Mouse (Mus musculus) kidney, postnatal 10 days (tissue): ENCODE results near the gene Lrg1.

ENCODE experiments used
- DNase-seq: peaks from one replicate; pipeline ENCODE4 v3.0.0; 2021; ENCODE audit warnings: mixed read lengths

The Lrg1 gene

DNA sequence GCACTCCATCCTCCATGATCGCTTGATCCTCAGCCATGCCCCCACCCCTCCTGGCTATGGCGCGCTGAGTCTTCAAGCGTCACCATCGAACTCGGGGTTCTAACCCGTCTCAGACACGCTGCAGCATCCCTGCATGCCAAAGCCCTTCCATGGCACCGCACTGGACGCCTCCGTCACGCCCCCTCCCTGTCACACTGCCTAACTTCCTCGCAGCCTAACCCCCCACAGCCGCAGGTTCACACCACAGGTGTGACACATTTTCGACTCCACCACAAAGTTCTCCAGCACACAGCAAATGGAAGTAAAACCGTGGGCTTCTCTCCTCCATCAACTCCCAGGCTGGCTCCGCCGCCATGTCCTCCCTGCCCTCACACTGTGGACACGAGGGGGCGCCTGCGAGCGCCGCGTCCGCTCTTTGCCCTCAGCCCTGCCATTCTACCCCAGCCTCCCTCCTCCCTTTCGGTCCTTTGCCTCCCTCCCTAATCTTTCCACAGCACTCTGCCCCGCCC lies 12.7 kb upstream of the Lrg1 start:
- DNase-seq: peak; percentile 80

DNA sequence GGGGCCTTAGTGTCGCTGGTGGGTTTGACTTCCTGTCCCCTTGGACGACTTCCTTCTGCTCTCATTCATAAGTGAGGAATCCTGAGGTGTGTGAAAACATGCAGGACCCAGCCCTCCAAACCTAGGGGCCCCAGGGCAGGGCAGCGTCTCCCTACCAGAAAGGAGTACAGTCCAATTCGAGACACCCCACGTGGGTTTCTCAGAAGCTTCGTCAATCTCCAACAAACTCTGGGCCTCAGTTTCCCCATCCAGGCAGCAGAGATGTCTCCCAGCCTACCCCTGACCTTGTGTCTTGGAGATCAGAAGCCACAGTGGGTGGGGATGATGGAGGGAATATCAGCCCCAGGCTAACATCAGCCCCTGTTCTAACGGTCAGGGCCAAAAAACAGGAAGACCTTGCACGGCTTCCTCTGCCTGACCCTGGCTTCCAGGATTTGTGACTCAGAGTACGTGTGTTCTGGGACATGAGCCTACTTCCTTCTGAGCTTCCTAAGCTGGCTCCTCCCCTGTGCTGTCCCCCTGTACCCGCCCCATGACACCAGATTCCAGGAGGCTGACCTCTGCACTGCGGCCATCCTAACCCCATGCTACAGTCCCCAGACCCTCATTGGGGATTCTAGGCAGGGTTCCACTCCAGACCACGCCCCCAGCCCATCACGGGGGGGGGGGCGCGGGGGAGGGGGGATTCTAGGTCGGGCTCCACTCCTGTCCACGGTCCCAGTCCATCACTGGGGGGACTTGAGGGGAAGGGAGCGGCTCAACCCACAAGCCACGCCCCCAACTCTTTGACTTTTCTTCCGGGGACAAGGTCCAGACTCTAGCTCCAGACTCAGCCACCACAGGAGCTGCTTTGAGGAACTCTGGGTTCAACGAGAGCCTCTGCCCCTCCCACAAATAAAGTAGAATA lies 11.9 kb upstream of the Lrg1 start:
- peak; percentile 81 for DNase-seq

DNA sequence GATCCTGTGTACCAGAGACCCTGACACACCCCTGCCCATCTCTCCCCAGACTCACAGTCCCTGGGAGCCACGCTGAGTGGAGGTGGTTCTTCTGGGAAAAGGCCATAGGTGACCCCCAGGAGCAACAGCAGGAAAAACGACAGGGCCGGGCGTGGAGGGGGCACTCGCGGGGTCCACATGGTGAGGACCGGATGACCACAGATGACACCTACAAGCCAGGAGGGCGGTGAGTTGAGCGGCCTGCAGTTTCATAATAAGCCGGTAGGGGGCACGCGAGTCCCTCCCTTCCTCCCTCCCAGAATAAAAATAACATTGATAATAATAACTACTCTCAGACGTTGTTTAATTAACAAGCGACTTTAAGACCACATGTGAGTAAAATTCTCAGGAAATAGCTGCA lies 10.9 kb upstream of the Lrg1 start:
- peak; percentile 81 for DNase-seq

DNA sequence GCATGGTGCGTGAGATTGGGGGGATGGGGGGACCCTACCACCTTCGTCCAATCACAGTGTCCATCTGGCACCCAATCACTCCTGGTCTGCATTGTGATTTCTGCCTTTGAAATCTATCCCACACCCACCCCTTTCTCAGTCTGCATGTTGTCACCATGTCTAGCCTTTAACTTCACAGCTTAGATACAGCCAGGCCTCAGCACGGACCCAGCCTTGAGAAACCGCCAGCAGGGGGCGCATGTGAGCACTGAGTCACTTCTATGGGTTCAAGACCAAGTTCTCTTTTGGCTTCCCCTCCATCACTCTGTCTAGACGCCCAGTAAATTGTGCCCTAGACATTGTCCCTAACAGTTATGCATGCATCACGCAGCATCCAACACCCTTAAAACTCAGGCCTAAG lies 10.0 kb upstream of the Lrg1 start:
- DNase-seq: peak; percentile 85

DNA sequence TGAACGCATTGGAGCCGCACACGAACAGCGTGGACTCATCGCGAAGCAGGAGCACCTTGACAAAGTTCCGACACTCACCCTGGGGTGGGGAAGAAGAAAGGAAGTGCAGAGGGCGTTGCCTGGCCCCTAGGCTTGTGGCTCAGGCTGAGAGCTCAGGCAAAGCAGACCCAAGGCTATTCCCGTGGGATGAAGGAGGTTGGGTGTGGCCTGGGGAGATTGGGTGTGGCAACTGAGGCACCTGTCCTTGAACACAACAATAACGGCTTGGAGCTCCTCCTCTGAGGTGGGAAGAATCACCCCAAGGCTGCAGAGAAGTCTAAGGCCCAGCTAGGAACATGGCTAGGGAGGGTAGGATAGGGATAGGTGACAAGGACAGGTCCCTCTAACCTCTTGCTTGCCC lies 9.3 kb upstream of the Lrg1 start:
- no peak for DNase-seq

DNA sequence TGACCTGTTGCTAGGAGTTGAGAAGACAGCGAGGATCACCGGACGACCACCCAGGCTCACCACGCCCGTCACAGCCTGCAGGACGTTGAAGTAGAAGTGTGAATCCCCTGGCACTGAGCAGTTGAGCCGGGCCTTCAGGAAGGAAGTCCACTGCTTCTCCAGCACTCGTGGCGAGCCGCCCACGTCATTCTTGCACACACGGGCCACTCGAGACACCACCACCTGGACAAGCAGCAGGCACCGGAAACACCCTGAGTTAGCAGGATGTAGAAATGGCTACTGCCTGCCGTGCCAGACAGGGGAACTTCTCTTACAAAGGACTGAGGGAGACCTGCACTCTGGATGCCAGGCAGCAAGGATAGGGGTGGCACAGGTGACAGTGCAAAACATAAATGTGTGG lies 6.4 kb upstream of the Lrg1 start:
- peak; percentile 19 for DNase-seq

DNA sequence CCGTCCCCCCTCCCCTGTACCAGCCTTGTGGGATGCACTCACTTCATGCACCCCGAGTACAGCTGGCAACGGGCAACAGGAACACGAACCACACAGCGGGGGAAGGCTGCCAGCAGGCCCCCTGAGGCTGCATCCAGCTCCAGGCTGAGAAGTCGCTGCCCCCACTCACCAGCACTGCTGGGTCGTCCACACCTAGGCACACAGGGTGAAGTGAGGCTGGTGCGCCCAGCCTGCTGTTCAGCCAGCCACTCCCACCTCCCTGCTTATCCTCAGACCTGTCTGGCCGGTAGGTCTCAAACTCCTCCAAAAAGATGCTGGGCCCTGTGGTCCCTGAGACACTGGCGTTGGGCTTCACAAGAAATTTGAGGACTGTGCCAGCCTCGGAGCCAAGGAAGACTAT lies 4.4 kb upstream of the Lrg1 start:
- DNase-seq: no peak

DNA sequence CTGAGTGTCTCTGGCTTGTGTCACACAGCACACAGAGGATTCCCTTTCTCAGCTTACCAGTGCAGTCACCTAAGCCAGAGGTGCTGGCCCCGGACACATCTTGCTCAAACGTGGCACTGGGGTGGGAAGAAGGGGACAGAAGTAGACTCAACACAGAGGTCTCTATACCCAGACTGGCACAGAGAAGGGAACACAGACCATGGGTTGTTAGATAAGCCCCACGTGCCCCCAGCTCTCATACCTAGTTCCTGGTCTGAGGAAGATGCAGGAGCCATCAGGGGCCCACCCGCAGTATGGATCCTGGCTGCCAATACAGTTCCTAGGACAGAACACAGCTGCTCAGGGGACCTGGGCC lies 3.5 kb upstream of the Lrg1 start:
- no peak for DNase-seq

DNA sequence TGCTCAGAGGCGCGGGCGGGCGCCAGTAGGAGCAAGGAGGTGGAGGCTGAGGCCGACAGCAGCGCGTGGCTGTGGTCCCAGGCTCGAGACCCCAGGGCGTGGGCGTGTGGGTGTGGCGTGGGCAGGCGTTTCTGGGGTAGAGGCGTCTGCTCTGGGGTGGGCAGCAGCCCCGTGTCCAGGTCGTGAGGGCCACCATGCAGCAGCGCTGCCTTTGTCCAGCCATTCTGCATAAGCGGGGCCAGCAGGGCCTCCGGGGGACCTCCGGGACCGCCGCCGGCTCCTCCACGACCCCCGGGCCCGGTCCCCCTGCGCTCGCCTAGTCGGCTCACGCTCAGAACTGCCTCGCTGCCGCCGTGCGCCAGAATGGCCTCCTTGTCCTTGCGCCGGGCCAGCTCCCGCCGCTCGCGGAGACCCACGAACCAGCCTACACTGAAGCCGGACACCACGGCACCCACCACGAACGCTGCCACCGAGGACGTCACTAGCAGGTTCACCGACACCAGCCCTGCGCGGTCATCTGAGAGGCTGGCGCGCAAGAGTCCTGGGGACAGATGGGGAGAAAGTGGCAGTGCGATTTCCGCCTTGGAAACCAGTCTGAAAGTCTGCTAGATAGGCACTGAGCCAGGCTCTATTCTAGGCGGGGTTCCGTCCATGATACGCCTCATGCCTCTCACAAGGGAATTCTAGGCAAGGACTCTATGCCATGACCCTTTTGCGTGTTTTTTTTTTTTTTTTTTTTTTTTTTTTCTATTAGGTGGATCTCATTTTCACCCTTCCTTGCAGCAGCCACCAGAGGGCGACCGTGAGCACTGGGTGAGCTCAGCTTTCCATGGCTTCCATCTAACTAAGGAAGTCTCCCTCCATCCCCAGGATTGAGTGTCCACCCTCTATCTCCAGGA lies 2.8 kb upstream of the Lrg1 start:
- peak; percentile 72 for DNase-seq

DNA sequence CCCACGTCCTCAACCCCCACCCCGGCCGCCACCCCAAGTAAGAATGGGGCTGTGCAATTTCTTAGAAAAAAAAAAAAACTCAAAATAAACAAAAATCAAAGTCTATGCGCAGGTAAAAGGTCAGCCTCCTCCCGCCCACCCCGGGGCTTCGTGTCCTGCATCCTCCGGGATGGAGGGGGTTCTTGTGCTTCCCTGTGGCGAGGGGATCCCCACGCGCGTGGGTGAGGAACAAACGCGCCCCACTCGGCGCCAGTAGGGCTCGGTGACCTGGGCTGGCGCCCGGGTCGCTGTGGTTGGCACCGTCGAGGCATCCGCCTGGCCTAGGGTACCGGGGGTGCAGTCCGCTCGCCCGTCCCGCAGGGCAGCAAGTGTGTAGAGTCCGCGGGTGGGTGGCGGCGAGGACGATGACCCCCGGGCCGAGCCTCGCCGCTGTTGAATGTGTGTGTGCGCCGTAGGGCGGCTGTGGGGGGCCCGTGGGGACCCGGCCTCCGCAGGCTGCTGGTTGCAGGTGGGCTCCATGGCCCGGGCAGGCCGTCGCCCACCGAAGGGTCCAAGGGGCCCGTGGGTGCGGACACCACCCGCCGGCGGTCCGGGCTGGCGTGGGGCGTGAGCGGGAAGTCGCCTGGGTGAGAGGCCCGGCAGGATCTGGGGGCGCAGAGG lies 2.0 kb upstream of the Lrg1 start:
- no peak for DNase-seq

DNA sequence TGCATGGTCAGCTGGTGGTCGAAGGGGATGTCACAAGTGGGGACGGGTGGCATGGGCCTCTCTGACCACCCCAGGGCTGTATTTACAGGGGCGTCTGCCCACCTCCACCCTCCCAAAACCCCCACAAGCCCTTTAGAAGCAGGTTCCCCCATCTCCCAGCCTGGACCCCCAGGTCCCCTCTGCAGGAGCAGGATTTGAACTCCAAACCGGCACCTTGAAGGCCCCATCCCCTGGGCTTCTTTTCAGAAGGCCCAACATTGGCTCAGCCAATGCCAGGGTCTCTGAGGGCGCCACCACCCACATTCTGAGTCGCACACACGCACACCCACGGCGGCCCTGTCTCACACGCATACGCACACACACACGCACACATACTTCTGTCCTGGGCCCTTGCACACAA lies 1.4 kb upstream of the Lrg1 start:
- no peak for DNase-seq

DNA sequence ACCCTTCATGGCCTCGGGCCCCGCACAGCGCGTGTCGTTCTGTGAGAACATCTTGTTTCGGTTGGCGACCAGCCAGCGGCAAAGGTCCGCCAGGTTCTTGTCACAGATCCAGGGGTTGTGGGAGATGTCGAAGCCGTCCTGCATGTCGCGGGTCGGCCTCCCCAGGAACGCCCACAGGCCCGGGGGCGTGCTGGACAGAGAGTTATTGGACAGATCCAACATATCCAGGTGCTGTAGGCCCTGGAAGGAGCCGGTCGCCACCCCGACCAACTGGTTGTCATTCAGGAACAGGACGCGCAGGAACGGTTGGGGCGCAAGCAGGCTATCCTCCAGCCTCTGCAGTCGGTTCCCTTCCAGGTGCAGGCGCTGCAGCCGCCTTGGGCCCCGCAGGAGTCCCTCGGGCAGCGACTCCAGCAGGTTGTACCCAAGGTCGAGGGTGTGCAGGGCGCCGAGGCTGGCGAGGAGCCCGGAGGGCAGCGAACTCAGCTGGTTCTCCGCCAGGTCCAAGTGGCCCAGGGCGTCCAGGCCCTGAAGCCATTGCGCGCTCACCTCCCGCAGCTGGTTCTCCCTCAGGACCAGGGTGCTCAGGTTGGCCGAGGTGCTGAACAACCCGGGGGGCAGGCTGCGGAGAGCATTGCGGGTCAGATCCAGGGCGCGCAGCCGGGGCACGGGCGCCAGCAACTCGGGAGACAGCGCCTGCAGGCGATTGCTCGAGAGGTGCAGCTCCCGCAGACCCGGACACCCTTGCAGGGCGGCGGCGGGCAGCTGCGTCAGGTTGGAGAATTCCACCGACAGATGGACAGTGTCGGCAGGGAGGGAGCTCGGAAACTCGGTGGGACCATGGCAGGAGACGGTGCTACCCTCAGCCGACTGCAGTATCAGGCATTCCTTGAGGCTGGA lies 1.6 kb downstream of the Lrg1 start:
- peak; percentile 68 for DNase-seq

DNA sequence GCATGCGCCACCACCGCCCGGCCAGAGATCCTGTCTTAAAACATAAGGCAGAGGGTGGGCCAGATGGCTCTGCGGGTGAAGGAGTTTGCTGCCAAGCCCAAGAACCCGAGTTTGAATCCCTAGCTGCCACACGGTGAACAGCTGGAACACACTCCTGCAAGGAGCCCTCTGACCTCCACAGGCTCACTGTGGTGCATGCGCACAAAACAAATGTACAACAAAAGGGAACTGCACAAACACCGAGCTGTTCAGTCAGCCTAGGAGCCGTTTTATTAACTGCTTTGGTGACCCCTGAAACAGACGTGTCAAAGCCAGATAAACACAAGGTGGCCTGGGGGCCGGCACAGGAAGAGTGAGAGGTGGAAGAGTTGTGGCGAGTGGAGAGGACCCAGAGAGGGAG lies 2.4 kb downstream of the Lrg1 start:
- no peak for DNase-seq

DNA sequence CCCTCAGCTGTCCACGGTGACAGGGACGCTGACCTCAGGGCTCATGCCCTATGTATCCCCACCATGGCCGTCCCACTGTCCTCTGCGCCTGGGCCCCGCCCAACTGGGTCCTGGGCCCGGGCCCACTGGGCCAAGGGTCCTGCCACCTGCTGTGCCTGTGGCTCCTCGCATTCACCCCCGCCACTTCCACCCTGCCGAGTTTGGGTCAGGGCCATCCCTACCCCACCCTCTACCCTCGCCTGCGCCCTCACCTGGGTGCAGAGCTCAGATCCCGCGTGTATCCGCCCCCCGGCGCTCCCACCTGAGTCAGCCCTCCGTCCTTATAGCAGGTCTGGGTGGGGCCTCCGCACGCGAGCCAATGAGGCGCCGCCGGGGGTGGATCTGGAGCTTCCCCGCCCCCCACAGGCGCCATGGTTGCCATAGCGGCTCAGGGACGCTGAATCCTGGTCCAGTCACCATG lies 4.5 kb downstream of the Lrg1 start, which contains the start of gene Plin5:
Plin5 (minus strand) TSS at position 346 of the 460 bp plus-strand sequence.
- DNase-seq: peak; percentile 82

DNA sequence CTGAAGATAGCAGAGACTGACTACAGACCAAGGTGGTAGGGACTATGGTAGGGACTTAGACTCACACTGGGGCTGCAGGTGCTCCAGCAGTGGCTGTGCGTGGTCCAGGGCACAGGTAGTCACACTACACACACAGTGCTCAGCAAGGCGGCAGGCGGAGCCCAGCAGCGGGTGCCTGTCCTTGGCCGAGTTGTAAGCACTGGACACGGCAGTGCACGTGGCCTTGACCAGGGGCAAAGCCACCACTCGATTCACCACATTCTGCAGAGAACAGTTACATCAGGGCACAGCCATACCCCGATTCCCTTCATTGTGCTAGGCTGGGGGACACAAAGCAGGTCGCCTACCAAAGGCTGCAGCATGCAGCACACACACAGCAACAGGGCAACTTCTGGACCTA lies 5.6 kb downstream of the Lrg1 start:
- DNase-seq: no peak

DNA sequence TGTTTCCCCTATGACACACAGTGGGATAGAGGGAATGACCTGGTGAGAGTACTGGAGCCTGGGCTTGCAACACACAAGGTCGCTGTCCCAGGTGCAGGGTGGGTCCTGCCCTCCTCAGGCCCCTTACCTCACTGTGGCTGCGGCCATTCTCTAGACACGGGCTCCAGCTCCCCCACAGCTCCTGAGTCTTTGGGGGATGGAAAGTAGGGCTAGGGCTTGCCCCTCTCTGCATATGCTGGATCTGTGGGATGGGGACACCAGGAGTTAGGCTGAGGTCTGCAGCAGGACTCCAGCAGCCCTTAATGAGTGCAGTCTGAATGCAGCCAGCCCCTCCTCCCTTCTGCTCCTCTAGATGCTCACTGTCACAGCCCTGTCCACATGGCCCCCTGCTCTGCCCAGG lies 9.1 kb downstream of the Lrg1 start:
- no peak for DNase-seq

DNA sequence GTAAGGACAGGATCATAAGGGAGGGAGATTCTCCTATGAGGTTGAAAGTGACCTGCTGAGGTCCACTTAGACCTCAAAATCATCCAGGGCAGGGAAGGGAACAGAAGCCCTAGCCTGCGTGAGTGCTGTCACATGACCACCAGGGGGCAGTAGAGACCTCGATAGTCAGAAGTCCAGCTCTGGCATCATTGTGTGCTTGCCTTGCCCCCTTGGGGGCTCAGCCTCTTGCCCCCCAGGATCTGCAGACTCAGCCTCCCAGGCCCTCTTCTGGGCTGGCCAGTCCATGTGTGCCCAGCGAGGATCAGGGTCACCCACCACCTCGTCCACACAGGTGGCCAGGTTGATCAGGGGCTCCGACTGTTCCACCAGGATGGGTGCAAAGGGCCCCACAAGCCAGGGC lies 9.9 kb downstream of the Lrg1 start:
- DNase-seq: peak; percentile 81

DNA sequence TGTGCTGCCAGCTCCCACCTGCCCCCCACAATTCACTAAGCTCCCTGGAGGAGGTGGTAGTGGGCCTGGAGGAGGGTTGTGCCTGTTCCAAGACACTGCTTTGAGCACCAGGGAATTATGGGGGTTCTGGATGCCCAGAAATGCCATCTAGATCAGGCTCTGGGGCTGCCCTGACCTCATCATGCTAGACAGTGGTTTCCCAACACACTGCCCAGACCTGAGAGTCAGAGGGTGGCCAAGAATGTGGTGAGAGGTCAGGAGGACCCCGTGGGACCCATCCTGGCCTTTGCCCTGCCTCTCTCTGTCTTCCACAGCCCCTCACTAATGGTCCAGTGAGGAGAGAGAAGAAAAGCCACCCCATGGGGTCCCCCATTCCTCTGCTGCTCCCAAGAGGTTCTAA lies 10.8 kb downstream of the Lrg1 start:
- no peak for DNase-seq

DNA sequence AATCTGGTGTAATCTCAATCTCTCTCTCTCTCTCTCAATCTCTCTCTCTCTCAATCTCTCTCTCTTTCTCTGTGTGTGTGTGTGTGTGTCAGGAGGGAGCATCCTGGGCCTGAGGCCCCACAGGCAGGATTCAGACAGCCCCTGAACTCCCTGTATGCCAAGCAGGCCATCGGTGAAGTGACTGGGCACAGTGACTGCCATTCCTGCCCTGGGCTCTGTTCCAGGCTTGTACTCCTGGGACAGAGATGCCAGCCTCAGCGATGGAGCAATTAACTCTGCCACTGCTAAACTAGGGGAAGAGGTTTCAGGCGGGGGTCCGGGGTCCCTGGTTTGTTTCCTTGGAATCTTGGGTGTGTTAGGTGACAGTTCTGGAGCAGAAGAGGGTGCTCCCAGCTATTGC lies 11.2 kb downstream of the Lrg1 start:
- no peak for DNase-seq

DNA sequence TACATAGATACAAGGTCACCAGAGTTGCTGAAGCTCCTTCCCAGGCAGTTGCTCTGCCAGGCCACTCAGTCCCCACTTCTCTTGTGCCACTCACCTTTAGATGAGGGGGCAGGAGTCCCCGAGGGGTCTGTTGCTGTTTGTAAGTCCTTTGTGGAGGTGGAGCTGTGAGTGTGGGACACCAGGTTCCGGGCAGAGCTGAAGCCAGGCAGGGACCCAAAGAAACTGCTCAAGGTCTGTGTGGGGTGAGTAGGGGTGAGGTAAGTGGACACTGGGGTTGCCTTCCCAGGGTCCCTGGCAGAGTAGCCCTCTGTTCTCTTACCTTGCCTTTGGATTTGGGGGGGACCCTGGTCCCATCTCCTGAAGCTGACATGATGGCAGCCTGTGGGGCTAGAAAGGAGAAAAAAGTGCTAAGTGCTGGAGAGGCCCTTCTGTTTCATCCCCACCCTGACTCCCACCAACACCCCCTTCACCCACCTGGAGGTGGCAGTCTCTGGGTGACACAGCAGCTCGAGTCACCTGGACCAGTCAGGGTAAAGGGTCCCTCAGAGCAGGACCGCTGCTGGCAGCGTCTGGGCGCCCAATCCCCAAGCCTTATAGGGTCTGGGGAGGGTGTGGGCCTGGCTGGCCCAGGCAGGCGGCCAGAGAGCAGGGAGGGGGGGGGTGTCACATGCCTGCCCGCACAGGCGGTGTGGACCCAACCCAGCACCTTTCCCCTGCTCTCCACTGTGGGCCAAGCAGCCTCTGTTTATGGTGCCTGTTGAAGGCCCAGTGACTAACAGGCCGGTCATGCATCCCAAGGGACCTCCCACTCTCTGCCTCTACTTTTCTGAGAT lies 12.4 kb downstream of the Lrg1 start, which contains the start of gene Plin4:
Plin4 (minus strand) TSS at position 585 of the 833 bp plus-strand sequence.
- no peak for DNase-seq
